Mouse (Mus musculus) c-Kit-positive CD71-positive TER-119-positive erythroid progenitor cells, embryonic 14.5 days (primary cell): ENCODE measurements at regions not wholly inside any gene's neighbourhood (a gene's known extent, or its start where the extent isn't known, plus 50 kb on each side); places are given as distances from the start of the nearest gene placed in this dataset.

Experiments
- DNase-seq: peaks from one replicate; pipeline ENCODE4 v3.0.0-alpha.2; 2013; ENCODE audit warnings: low spot score

DNA sequence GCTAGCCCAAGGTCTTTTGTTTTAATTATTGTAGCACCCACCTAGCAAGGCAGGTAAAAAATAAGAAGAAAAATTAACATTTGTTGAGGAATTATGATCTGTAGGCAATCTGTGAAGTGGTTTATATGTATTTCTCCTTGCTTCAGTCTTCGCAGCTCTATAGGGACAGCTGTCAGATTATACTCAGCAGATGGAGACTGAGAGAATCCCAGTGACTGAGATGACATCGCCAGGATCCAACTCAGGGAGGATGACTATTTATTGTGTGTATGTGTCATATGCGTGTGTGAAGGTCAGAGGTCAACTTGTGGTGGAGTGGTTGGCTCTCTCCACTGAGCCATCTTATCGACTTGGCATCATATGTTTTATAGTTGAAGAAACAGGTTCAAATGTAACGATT, 362.0 kb upstream of the Chd6 start:
- DNase-seq, result no peak

DNA sequence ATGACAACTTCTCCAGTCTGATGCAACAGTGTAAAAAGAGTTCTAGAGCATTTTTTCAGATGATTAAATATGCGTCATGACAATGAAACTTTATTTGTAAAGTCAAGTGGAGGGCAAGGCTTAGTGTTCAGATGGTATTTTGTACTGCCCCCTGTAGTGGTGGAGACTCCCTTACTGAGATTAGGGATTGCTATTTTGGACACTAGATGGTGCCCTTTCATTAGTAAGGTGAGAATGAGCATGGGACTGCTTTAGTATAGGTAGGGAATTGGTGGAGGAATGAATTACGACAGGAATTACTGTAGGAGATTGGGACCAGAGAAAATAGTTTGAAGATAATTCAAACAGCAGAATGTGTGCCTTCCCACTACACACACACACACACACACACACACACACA, 361.1 kb upstream of the Chd6 start:
- no peak for DNase-seq

- DNase-seq, result no peak
Measured at GRCm38 (mm10) chr2:161467035-161467434, 358.2 kb upstream of the Chd6 start.

DNA sequence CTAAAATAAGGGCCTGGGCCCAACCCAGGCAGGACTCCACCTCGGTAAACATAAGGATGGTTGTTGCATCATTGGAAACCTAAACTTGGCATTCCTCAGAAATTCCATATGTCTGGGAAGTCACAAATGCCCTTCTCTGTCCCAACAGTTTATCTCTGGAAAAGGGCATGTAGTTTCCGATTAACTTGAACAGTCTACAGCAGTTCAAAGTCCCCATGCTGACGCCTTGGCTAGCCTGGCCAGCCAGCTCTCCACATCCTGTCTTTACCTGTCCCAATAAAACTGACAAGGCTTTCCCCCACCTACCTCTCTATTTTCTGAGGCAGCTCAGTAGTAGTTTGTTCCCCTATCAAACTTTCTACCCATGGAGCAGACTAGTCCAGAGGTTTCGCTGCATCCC, 351.7 kb upstream of the Chd6 start:
- DNase-seq, result no peak

DNA sequence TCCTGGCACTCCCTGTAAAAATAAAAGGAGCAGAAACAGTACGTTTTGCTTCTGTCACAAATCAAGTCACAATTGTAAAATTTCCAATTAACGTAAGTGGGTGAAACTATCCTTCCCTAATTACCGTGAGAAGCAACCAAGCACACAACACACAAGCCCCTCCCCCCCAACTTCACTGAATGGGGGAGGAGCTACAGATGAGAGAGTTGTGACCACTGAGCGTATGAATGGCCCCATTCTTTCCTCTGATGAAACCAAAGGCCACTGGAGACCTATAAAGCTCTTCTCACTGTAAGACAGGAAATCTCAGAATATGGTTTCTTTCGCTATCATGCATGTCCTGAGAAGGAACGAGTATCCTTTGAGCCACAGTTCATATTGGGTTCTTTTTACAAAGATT, 345.6 kb upstream of the Chd6 start:
- no peak for DNase-seq

DNA sequence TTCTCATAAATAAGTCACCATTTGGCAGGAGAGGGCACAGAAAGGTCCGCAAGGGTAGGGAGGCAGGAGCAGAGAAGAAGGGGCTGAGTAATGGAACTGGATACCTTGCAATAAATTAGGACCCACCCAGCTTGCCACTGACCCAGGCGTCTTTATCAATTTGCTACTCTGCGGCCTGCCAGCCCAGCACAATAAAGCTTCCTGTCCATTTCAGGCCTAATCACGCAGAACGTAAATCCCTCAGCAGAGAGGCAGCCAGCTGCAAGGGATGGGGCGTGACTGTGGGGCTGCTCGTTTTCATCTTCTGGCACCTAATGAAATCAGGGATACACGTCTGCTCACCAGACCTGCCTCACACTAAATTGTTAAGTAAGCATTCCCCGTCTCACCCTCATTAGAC, 324.9 kb upstream of the Chd6 start:
- no peak for DNase-seq

- no peak for DNase-seq
Measured at GRCm38 (mm10) chr2:161429294-161429693, 320.4 kb upstream of the Chd6 start.

- peak; percentile 1 for DNase-seq
Measured at GRCm38 (mm10) chr2:161425587-161425986, 316.7 kb upstream of the Chd6 start.

DNA sequence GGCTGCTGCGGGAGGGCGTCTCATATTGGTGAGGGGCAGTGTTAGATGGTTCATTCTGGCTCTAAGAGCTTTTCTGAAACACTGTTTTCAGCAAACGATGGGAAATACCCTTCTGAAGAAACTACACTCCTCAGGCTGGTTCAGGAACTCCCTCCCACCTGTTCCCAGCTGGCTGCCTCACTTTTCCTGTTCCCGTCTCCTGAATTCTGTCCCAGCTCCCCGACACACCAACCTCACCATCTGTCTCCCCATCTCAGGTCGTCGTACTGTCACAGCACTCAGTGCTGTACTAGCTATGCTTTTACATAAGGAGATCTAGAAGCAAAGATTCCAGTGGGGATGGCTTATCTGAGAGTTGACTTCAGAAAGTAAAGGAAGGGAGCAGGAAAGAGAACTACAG, 309.2 kb upstream of the Chd6 start:
- no peak for DNase-seq

- DNase-seq, result no peak
Measured at GRCm38 (mm10) chr2:161416218-161416927, 307.5 kb upstream of the Chd6 start.

- no peak for DNase-seq
Measured at GRCm38 (mm10) chr2:161408306-161408705, 299.4 kb upstream of the Chd6 start.

DNA sequence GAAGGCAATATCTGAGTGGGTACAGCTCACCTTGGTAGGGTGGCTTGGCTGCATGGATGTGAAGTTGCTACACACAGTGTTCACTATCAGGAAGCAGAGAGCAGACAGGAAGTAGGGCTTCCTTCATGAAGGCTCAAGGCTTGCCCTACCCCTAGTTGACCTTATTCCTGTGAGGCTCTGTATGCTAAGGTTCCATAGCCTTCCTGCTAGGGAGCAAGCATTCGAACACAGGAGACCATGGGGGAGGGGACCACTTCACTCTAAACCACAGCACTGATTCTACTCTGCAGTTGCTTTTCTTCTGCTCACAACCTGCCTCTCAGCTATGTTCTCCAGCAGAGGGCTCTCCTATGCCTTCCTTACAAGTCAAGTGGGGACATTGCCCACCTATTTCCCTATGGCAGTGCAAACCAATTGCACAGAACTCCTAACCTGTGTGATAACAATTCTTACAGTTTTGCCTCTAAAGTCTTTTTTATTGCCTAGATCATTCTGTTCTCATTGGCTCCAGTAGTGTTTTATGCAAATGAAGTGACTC, 297.0 kb upstream of the Chd6 start:
- no peak for DNase-seq

GRCm38 (mm10) chr2:161398061-161398460, 289.2 kb upstream of the Chd6 start:
- DNase-seq, result no peak

DNA sequence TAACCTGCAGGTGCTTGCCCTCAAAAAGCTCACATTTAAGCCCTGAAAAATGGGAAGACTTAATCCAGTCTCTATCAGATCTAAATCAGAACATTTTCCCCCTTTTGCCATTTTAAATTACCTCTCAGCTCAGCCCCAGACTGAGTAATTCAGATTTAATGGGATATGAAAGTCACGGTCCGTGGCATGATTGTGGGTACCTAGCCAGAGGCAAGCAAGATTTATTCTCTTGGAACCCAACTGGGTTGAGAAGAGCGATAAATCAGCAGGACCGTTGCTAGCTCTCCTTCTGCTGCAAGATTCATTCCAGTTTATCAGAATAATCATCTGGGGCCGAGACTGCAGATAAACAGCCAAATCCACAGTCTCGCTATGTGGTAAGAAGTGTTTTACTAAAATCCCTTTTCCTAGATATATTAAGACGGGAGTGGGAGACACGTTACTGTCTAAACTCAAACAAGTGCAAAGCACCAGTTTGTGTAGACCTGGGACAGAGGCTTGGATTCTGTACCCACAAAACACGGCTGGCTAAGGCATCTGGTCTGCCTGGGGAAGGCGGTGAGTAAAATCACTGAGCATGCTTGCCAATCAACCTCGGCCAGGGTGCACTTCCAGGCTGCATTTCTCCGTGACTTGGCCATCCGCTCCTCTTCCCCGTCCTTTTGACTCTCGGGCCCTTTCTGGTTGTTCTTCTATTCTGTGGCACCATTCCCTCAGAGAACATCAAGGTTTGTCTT, 282.2 kb upstream of the Chd6 start:
- no peak for DNase-seq

DNA sequence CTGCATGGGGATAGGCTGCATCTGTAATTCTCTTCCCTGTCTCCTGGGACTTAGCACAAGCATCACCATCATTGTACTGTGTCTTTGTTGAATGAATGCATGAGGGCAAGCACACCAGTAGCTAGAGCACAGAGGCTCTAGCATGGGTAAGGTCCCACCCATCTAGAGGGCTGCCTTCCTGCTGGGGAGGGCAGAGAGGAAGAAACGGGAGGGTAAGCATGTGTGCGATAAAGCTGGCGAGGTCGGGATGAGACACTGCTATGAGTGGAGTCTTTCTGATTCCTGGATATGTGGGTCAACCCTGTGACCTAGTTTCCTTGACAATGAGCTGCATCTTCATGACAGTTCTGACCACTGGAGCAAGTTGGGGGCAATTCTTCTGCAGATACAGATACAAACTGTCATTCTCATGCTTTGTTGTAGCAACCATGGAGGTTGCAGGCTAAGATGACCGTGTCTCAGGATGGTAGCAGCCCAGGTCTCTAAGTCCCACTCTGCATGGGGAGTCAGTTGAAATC, 280.5 kb upstream of the Chd6 start:
- no peak for DNase-seq

DNA sequence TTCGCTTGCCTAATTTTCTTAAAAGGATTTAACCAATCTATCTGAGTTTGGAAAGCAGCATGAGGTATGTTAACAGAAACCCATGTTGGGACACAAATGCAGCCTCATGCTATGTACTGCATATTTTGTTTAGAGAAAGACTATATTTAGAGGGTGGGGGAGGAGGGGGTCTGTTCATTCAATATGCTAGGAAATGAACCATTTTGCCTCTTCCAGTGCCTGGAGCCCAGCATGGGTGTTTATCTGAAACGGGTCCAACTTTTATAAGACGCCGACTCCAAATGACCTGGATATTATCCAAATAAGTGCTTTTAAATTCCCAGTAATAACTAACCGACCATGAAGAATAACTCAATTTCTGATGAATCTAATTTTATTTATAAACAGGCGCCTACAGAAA, 278.2 kb upstream of the Chd6 start:
- DNase-seq, result no peak

DNA sequence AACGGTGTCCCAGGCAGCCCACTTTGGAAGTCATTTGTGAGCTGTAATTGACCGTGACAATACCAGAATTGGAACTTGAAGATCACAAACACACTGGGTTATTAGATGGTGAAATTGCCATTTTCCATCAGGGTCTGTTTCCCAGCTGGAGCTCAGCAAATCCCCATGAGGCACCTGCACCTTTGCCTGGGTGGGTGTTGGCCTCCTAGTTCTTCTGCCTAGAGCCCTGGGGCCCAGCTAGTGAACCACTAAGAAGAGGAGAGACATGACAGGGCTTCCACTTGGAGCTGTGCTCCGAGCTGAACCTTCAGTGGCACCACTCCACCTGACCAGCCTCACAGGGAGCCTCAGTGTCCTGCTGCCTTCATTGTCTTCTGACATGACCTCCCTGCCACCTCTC, 273.5 kb upstream of the Chd6 start:
- DNase-seq, result no peak

- peak; percentile 6 for DNase-seq
Measured at GRCm38 (mm10) chr2:161378313-161378712, 269.4 kb upstream of the Chd6 start.

- DNase-seq, result no peak
Measured at GRCm38 (mm10) chr2:161362325-161362724, 253.4 kb upstream of the Chd6 start.

DNA sequence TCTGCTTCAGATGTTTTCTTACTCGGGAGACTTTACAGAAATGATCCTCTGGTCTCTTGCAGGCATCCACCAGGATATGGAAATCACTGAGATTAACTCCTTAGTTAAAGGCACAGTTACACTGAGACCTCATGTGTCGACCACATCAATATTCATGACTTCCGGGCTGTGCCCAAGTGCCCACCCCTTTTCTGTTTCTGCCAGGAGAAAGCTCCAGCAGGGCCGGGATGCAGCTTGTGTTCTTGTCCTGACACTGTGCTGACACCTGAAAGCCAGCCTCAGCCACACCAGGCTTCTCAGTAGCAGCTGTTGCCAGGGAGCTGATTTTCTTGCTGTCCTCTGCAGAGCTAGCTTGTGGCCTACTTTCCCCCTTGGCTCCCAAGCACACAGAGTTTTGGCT, 240.2 kb upstream of the Chd6 start:
- no peak for DNase-seq

DNA sequence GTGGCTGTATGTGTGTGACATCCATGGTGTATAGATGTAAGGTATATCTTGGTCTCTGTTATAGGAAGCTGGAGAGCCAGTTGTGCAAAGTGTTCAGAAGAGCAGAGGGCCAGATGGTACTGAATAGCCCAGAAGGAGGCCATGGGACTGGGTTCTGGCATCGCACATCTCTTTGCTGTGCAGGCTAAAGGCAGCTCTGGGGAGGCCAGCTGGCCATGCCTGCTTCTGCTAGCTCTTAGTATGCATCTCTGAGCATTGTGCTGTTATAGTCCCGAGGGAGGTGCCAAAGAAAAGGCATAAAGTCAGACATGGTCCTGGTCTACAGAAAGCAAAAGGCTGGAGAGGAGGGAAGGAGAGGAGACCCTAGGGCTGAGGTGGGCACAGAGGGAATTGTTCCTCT, 235.1 kb upstream of the Chd6 start:
- no peak for DNase-seq

DNA sequence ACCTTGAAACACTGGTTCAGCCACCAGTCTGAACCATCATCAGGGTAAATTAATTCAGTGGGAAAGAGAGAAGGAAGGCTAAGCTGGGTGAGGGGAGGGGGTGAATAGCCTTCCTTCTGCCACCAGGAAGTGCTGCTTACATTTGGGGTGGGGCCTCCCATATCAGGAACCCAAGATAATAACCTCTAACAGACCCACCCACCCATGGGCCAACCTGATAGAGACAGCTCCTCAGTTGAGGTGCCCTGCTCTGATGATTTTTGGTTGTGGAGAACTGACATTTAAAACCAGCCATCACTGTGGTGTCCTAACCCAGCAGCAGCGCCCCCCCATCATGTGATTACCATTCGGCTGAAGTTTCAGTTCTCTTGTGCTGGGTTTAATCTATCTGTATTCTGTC, 233.8 kb upstream of the Chd6 start:
- peak; percentile 40 for DNase-seq

- peak; percentile 40 for DNase-seq
Measured at GRCm38 (mm10) chr2:161341368-161341891, 232.6 kb upstream of the Chd6 start.
